Mouse (Mus musculus) left cerebral cortex, adult 2 months (tissue): ENCODE results near the gene Olfr1291-ps1. TPM values are rescaled to one million over a fixed set of nuclear protein-coding genes. Genes with fewer than 3 reads are reported as not detected.

Experiments used
- DNase-seq, 2 experiments: peaks; one replicate each; pipeline ENCODE4 v3.0.0; 2021 to 2022; ENCODE audit warnings: low spot score in 2 of 2, mixed read lengths in 1 of 2; ENCODE audit errors: extremely low spot score in 1 of 2
- H3K27ac ChIP-seq: fragments of 200-600 bp; 2 replicates; pipeline ENCODE4 v1.8.1; 2022
- H3K4me3 ChIP-seq: fragments of 200-600 bp; 2 replicates; pipeline ENCODE4 v1.8.1; 2022
- CTCF ChIP-seq: fragments of 200-600 bp; IDR thresholded peaks from 2 replicates; pipeline ENCODE4 v1.8.1; 2022; ENCODE audit warnings: antibody characterized with exemption, mild to moderate bottlenecking, moderate library complexity
- intact Hi-C: fragments of 180-260 bp; cut with DNase I; formaldehyde crosslinking; loops from one replicate; pipeline ENCODE4 v1.15.1; 2025
- long read RNA-seq, 2 experiments: library from polyadenylated mRNA; stranded (forward); transcript quantifications; one replicate each; pipeline ENCODE4 v2.0.0; 2021; ENCODE audit warnings: borderline mapping rate in 2 of 2
- total RNA-seq, 2 experiments: library from RNA; stranded (reverse); gene quantifications; 2 replicates each; pipeline ENCODE4 v1.2.3; 2021

Olfr1291-ps1 gene
- total RNA-seq: not detected
- long read RNA-seq, experiment 1: 0 reads
- long read RNA-seq, experiment 2: 0 reads

DNA sequence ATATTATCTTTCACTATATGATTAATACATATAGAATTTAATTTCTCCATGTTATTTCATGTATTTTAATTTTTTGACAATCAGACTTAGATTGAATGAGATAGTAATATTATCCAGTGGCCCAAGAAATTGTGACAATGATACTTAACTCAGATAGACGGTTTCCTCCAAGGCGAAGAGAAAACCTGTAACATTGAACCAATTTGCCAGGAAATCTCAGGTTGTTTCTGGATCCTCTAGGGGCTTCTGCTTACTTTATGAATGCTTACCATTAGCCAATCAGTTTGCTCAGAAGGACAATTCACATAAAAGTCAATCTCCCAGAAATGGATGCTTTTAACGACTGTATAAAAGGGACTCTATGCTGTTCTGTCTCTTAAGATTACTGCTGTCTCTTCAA, at the start of gene Olfr1291-ps1:
TSS of gene Olfr1291-ps1 (plus strand) at position 301 of the 400 bp plus-strand sequence.
- H3K27ac ChIP-seq: no peak within 1 kb of the TSS
- no peak within 1 kb of the TSS for H3K4me3 ChIP-seq
- no peak for TF ChIP-seq CTCF
- intact Hi-C loops: no loop called here
- DNase-seq: no peak

DNA sequence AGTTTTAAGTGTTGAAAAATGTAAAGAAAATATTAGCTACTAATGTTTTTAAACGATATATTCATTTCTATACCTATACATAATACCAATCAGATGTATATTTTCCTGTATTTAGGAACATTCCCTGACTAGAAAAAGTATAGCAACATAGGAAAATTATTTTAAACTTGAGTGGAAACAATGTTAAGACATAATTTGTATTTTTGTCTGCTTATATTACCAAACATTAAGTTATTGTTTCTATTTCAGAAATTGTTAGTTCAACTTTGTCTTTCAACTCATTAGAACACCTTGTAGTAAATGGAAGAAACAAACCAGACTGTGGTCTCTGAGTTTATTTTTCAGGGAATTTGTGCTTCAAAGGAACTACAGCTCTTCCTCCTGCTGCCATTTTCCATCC, 48.1 kb upstream of the Olfr1291-ps1 start, which contains the start of gene Olfr1287:
TSS of gene Olfr1287 (plus strand) at position 301 of the 400 bp plus-strand sequence.
- H3K27ac ChIP-seq: no peak within 1 kb of the TSS
- no peak for DNase-seq
- intact Hi-C loops: no loop called here
- no peak within 1 kb of the TSS for H3K4me3 ChIP-seq
- TF ChIP-seq CTCF: no peak

DNA sequence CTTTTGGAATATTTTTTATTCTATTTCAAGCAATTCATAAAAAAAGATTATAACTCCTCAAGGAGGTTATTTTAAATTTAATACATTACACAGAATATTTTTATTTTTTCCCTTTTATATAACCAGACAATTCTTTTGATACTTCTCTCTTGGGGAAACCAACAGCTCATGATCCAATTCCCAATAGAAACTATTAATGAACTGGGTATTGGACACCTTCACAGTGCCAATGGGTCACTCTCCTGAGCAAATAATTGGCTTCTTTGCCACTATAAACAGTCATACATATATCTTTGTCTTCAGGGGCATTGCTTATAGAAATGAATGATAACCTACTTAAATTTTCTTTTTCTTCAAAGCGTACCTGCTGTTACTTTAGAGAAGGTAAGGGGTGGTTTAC, 23.2 kb upstream of the Olfr1291-ps1 start, which contains the start of gene Olfr1288:
TSS of gene Olfr1288 (plus strand) at position 301 of the 400 bp plus-strand sequence.
- intact Hi-C loops: no loop called here
- Histone ChIP-seq H3K27ac (no peak within 1 kb of the TSS), H3K4me3 (no peak within 1 kb of the TSS)
- no peak for DNase-seq
- no peak for TF ChIP-seq CTCF

DNA sequence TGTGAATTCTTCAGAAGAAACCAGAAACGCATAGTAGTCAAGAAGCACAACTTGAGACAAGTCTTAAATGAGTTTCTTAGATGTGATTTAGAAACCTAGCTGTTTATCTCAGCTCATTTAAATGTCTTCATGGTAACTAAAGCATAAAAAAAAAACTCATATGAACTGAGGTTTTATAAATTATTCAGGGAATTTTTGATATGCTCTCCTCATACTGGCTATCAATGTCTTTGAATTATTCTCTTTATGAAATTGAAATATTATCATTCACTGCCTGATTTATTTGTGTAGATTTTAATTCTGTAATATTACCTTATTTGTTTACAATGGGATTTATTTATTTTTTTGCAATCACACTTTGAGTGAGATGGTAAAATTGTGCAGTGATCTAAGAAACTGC, 16.5 kb upstream of the Olfr1291-ps1 start, which contains the start of gene Olfr1289:
TSS of gene Olfr1289 (plus strand) at position 301 of the 400 bp plus-strand sequence.
- intact Hi-C loops: no loop called here
- no peak within 1 kb of the TSS for H3K27ac ChIP-seq
- no peak for TF ChIP-seq CTCF
- DNase-seq: no peak
- no peak within 1 kb of the TSS for H3K4me3 ChIP-seq

DNA sequence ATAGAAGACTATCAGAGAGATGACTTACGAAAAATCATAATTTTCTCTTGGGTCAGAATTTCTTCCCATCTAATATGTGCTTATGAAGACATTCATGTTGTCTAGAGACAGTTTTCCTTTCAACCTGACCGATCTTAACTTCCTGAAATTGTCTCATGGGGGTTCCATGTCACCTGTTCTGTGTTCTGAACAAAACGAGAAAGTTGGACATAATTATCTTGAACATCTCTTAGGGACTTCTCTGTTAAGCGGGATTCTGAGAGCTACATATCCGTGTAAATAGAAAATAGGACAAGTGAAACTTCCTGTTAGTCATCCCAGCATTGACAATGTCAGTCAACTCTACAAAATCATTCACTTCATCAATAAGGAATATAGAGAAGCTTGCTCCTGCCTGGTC, 3.3 kb upstream of the Olfr1291-ps1 start, which contains the start of gene Olfr1290:
TSS of gene Olfr1290 (minus strand) at position 101 of the 400 bp plus-strand sequence.
- H3K4me3 ChIP-seq: no peak within 1 kb of the TSS
- intact Hi-C loops: no loop called here
- no peak for DNase-seq
- no peak within 1 kb of the TSS for H3K27ac ChIP-seq
- no peak for TF ChIP-seq CTCF

DNA sequence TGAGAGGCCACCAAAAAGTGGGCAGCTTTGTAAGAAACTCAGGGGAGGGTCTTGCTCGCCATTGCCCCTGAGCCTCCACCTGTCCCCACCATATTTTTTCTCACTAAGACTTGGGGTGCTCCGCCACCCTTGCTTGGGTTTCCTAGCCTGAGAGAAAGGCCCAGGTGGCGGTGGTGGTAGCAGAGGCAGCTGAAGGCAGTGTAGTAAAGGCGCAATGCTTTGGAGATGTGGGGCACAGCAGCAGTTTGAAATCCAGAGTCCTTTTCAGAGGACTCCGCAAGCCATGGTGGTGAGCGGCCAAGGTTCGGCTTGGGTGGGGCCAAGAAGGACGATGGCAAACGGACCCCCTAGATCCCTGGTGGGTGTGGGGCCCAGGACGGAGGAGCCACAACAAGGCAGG, 20.5 kb downstream of the Olfr1291-ps1 start:
- DNase-seq: no peak
- Histone ChIP-seq H3K4me3 (no peak overlapping the region), H3K27ac (no peak overlapping the region)
- TF ChIP-seq CTCF: no peak
- intact Hi-C loops: no loop called here

DNA sequence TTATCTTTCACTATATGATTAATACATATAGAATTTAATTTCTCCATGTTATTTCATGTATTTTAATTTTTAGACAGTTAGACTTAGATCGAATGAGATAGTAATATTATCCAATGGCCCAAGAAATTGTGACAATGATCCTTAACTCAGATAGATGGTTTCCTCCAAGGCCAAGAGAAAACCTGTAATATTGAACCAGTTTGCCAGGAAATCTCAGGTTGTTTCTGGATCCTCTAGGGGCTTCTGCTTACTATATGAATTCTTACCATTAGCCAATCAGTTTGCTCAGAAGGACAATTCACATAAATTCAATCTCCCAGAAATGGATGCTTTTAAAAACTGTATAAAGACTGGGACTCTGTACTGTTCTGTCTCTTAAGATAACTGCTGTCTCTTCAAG, 27.9 kb downstream of the Olfr1291-ps1 start, which contains the start of gene Olfr1293-ps:
TSS of gene Olfr1293-ps (plus strand) at position 301 of the 400 bp plus-strand sequence.
- intact Hi-C loops: no loop called here
- no peak within 1 kb of the TSS for H3K27ac ChIP-seq
- DNase-seq: no peak
- H3K4me3 ChIP-seq: no peak within 1 kb of the TSS
- no peak for TF ChIP-seq CTCF

DNA sequence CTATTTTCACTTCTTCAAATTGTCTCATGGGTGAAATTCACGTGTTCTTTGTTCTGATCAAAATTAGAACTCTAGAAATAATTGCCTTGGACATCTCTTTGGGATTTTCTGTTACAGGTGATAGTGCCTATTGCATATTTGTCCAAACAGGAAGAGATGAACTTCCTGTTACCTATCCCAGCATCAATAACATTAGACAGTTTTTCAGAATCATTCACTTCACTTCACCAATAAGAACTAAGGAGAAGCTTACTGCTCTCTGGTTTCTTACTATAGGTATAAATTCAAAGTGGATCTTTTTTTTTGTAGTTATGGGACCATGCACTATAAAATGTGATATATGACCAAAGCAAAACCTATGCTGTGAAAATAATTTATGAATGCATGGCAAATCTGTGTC, 43.2 kb downstream of the Olfr1291-ps1 start, which contains the start of gene Olfr1294:
TSS of gene Olfr1294 (minus strand) at position 101 of the 400 bp plus-strand sequence.
- no peak for TF ChIP-seq CTCF

More for the DNA sequence above, 43.2 kb downstream of the Olfr1291-ps1 start, which contains the start of gene Olfr1294:
- DNase-seq: no peak
- no peak within 1 kb of the TSS for H3K27ac ChIP-seq
- intact Hi-C loops: no loop called here
- no peak within 1 kb of the TSS for H3K4me3 ChIP-seq

Other genes starting within 250 kb of the Olfr1291-ps1 start
- not detected for gene Olfr1276, start 242.7 kb upstream of the Olfr1291-ps1 start, total RNA-seq
- gene Olfr1277, start 223.1 kb upstream of the Olfr1291-ps1 start, total RNA-seq: not detected
- not detected for gene Olfr1278, start 207.0 kb upstream of the Olfr1291-ps1 start, total RNA-seq
- not detected for gene Olfr1279, start 196.5 kb upstream of the Olfr1291-ps1 start, total RNA-seq
- gene Olfr1280, start 183.2 kb upstream of the Olfr1291-ps1 start, total RNA-seq: not detected
- gene Olfr1281, start 170.7 kb upstream of the Olfr1291-ps1 start, total RNA-seq: not detected
- not detected for gene Olfr1282, start 161.1 kb upstream of the Olfr1291-ps1 start, total RNA-seq
- not detected for gene Olfr1283, start 130.4 kb upstream of the Olfr1291-ps1 start, total RNA-seq
- gene Olfr1284, start 121.7 kb upstream of the Olfr1291-ps1 start, total RNA-seq: not detected
- not detected for gene Olfr1286, start 74.1 kb upstream of the Olfr1291-ps1 start, total RNA-seq
- gene Olfr1287, start 48.0 kb upstream of the Olfr1291-ps1 start, total RNA-seq: not detected
- gene Olfr1288, start 23.1 kb upstream of the Olfr1291-ps1 start, total RNA-seq: not detected
- gene Olfr1289, start 16.4 kb upstream of the Olfr1291-ps1 start, total RNA-seq: not detected
- gene Olfr1290, start 3.4 kb upstream of the Olfr1291-ps1 start, total RNA-seq: not detected
- not detected for gene Olfr1293-ps, start 28.0 kb downstream of the Olfr1291-ps1 start, total RNA-seq
- not detected for gene Olfr1294, start 43.1 kb downstream of the Olfr1291-ps1 start, total RNA-seq
- not detected for gene Olfr1295, start 72.5 kb downstream of the Olfr1291-ps1 start, total RNA-seq
- not detected for gene Olfr1297, start 129.3 kb downstream of the Olfr1291-ps1 start, total RNA-seq
- not detected for gene Olfr1298, start 152.0 kb downstream of the Olfr1291-ps1 start, total RNA-seq
- gene Olfr1299, start 164.2 kb downstream of the Olfr1291-ps1 start, total RNA-seq: not detected